Mouse (Mus musculus): Measurements from ENCODE around the gene Tob1.

The Tob1 gene

GRCm38 (mm10) chr11:94198405-94199146, 12.7 kb upstream of the Tob1 start:
- in situ Hi-C loops (cut with MboI, MseI) = no loop called here

- in situ Hi-C loops (cut with MboI, MseI) = no loop called here
Measured at GRCm38 (mm10) chr11:94199771-94200170, 11.5 kb upstream of the Tob1 start.

- in situ Hi-C loops (cut with MboI, MseI) = no loop called here
Measured at GRCm38 (mm10) chr11:94200422-94200821, 10.8 kb upstream of the Tob1 start.

GRCm38 (mm10) chr11:94202106-94202505, 9.1 kb upstream of the Tob1 start:
- in situ Hi-C loops (cut with MboI, MseI) = no loop called here

GRCm38 (mm10) chr11:94203066-94203465, 8.2 kb upstream of the Tob1 start:
- in situ Hi-C loops (cut with MboI, MseI) = no loop called here

- in situ Hi-C loops (cut with MboI, MseI) = no loop called here
Measured at GRCm38 (mm10) chr11:94206398-94207114, 4.7 kb upstream of the Tob1 start.

GRCm38 (mm10) chr11:94208811-94209675, 2.2 kb upstream of the Tob1 start:
- in situ Hi-C loops (cut with MboI, MseI) = no loop called here

- in situ Hi-C loops (cut with MboI, MseI) = no loop called here
Measured at GRCm38 (mm10) chr11:94209695-94210131, 1.5 kb upstream of the Tob1 start.

- in situ Hi-C loops (cut with MboI, MseI) = no loop called here
Measured at GRCm38 (mm10) chr11:94210191-94211086, 815 bp upstream of the Tob1 start.

GRCm38 (mm10) chr11:94211651-94212488, 616 bp downstream of the Tob1 start:
- in situ Hi-C loops (cut with MboI, MseI) = no loop called here

GRCm38 (mm10) chr11:94212489-94212836, 1.2 kb downstream of the Tob1 start:
- in situ Hi-C loops (cut with MboI, MseI) = no loop called here

- in situ Hi-C loops (cut with MboI, MseI) = no loop called here
Measured at GRCm38 (mm10) chr11:94212997-94213396, 1.7 kb downstream of the Tob1 start.

- in situ Hi-C loops (cut with MboI, MseI) = no loop called here
Measured at GRCm38 (mm10) chr11:94213735-94214594, 2.7 kb downstream of the Tob1 start.

GRCm38 (mm10) chr11:94215581-94215980, 4.3 kb downstream of the Tob1 start:
- in situ Hi-C loops (cut with MboI, MseI) = no loop called here

GRCm38 (mm10) chr11:94216247-94216646, 5.0 kb downstream of the Tob1 start:
- in situ Hi-C loops (cut with MboI, MseI) = no loop called here

- in situ Hi-C loops (cut with MboI, MseI) = loop anchor here (5.0 kb wide), 1 partner anchor 89 kb away; no protein-coding TSS in a partner anchor
Measured at GRCm38 (mm10) chr11:94221257-94221656, 10.0 kb downstream of the Tob1 start.

- in situ Hi-C loops (cut with MboI, MseI) = loop anchor here (5.0 kb wide), 1 partner anchor 91 kb away; no protein-coding TSS in a partner anchor
Measured at GRCm38 (mm10) chr11:94223531-94223930, 12.3 kb downstream of the Tob1 start.

- in situ Hi-C loops (cut with MboI, MseI) = no loop called here
Measured at GRCm38 (mm10) chr11:94225985-94226384, 14.7 kb downstream of the Tob1 start.

- in situ Hi-C loops (cut with MboI, MseI) = no loop called here
Measured at GRCm38 (mm10) chr11:94228416-94228815, 17.2 kb downstream of the Tob1 start.

Measured in regulatory T cell (primary cell).